Mouse (Mus musculus) megakaryocyte-erythroid progenitor cell, adult 5 weeks (primary cell): ENCODE data around the gene Pate4. TPM values are rescaled to one million over a fixed set of nuclear protein-coding genes. Genes with fewer than 3 reads are reported as not detected.

Experiments used
- polyA plus RNA-seq: library from polyadenylated mRNA; stranded (reverse); fragments of >175 nt; gene quantifications from 2 replicates; pipeline ENCODE4 v1.2.3, GENCODE M21; 2012

Gene Pate4
- not detected in 2 replicates for polyA plus RNA-seq

DNA sequence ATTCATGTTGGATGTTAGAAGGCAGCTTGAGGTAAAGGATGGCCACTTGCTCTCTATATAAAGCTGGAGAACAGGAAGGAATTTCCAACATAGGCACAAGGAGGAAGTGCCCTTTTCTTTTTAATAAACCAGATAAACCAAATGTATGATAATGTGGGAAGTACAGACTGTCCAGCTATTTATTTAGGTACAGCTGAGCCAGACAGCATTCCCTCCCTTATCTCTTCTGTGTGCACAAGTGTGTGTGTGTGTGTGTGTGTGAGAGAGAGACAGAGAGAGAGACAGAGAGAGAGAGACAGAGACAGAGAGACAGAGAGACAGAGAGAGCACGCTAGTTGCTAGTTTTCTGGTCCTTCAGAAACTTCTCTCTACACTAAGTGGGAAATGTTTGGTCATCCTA, at the start of gene Pate4:
Gene Pate4, minus strand, starts transcription at position 101 of the 400 bp plus-strand sequence.

DNA sequence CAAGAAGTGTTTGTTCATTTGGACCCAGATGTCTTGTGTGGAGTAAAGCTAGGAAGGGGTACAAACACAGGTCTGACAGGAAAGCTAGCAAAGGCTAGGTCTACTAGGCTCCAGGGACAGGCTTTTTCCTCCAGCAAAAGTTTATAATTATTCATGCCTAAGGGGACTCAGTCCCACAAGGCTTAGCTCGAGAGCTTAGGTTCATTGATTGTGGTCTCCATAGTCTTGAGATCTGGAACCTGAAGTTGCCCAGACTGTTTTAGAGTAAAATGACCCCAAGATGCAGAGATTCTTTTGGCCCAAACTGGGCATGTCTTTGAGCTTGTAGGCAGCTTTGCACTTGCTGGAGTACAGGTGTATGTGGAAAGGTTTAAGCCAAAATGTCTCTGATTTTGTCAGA, 36.4 kb upstream of the Pate4 start, which contains the start of gene Pate3:
Gene Pate3, minus strand, starts transcription at position 101 of the 400 bp plus-strand sequence.

DNA sequence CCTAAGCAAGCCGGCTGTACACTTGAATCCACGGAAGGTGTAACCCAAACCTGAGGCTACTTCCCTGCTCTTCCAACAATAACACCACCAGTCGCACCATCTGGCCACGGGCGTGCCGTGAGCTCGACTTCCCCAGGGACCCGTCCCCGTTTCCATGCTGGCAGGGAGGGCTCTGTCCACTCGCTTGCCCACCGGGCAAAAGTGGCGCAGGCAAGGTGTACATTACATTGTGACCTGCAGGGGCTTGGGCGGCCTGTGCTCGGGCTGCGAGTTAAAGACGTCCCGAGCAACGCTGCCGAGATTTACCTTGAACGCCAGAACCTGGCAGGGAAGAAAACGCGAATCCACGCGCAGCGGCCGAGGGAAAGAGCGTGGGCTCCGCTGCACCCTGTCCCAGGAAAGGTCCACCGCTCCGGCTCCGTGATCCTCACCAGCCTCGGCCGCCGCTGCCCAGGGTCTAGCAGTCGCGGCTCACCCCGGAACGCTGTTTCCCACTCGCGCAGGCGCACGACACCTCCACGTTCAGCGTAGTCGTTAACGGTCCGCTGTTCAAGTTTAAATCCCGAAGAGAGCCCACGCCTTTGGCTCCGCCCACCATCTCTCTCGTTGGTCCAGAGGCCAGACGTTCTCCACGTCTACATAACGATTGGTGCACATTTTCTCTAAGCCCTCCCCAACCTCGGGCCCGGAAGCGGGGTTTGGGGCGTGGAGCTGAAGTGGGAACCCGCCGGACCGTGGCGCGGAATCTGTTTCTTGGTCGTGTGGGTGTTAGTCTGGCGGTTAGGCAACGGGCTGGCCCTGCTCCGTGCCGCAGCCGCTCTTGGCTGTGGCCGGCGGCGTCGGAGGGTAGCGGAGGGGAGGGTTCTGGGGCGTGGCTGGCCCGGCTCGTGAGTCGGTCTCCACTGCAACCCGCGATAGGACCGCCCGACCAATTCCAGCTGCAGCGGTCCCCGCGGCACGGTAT, 41.9 kb downstream of the Pate4 start, which contains the start of the genes Pate2 and Hyls1:
Gene Pate2, plus strand, starts transcription at position 714 of the 964 bp plus-strand sequence.
Gene Hyls1, minus strand, starts transcription at position 828 of the 964 bp plus-strand sequence.

DNA sequence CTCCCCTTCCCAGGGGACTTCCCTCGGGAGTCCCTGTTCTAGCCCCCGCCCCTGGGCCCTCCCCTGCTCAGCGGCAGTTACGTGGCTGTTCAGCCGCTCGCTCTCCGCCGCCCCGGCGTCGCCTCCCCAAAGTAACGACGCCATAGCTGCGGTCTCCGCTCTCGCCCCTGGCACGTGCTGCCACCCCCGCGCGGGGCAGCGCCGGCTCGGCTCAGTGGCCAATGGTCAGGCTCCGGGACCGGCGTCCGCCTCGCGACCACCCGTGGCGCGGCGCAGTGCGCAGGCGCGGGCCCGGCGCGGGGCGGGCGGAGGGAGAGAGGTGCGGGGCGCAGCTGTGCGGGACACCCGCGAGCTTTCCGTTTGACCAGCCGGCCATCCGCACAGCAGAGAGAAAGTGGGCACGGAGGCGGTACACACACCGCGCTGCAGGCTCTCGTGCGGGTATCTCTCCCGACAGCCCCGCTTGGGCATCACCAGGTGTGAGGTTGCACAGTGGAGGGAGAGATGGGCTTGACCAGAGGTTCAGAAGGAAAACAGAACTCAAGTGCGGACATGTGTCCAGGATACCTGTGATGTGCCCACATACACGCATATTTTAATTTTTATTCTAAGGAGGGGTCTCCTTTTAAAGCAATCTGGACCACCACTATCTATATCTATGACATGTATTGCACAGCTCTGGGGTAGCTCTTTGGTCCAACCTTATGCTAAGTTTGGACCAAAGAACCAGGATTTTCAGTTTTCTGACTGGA, 53.3 kb downstream of the Pate4 start, which contains the start of the genes Ddx25 and Pus3:
Gene Ddx25, minus strand, starts transcription at position 272 of the 752 bp plus-strand sequence.
Gene Pus3, plus strand, starts transcription at position 339 of the 752 bp plus-strand sequence.

Other genes with a start within 250 kb of the Pate4 start
- 0.07 and 0.23 TPM in 2 replicates for gene Cdon, start 190.8 kb downstream of the Pate4 start, polyA plus RNA-seq
- not detected in 2 replicates for gene Gm1113, start 93.7 kb downstream of the Pate4 start, polyA plus RNA-seq
- 0.03 and 0.04 TPM in 2 replicates for gene Ddx25, start 53.4 kb downstream of the Pate4 start, polyA plus RNA-seq
- gene Pus3, start 53.3 kb downstream of the Pate4 start, polyA plus RNA-seq: 1.00 and 1.1 TPM in 2 replicates
- 0.35 and 0.39 TPM in 2 replicates for gene Pate2, start 41.7 kb downstream of the Pate4 start, polyA plus RNA-seq
- gene Hyls1, start 41.5 kb downstream of the Pate4 start, polyA plus RNA-seq: 1.5 and 2.6 TPM in 2 replicates
- gene Pate3, start 36.3 kb upstream of the Pate4 start, polyA plus RNA-seq: not detected in 2 replicates
- not detected in 2 replicates for gene Pate1, start 75.4 kb upstream of the Pate4 start, polyA plus RNA-seq
- gene Gm17677, start 129.1 kb upstream of the Pate4 start, polyA plus RNA-seq: not detected in 2 replicates
- gene Gm17727, start 166.2 kb upstream of the Pate4 start, polyA plus RNA-seq: not detected in 2 replicates
- not detected in 2 replicates for gene Gm27235, start 178.2 kb upstream of the Pate4 start, polyA plus RNA-seq
- not detected in 2 replicates for gene D730048I06Rik, start 178.2 kb upstream of the Pate4 start, polyA plus RNA-seq
- not detected in 2 replicates for gene 9230110F15Rik, start 232.2 kb upstream of the Pate4 start, polyA plus RNA-seq